Mouse (Mus musculus): ENCODE measurements at regions not wholly inside any gene's neighbourhood (a gene's known extent, or its start where the extent isn't known, plus 50 kb on each side); places are given as distances from the start of the nearest gene placed in this dataset.

- H3K9me3 ChIP-seq (replicated peaks): peaks cover 82% of the 10 kb centered on the region
- H3K27me3 ChIP-seq (ENCODE audit: insufficient read depth, low read length): no peaks in the 10 kb centered on the region
- no peak overlapping the region for H3K4me3 ChIP-seq (ENCODE audit: low read depth, low read length)
- no peaks in the 10 kb centered on the region for H3K36me3 ChIP-seq (replicated peaks)
- ATAC-seq (ENCODE audit: extremely low read depth, insufficient number of reproducible peaks, low FRiP score, poor library complexity, severe bottlenecking): no peak
- H3K4me1 ChIP-seq (ENCODE audit: insufficient read depth, low read depth, low read length): no peaks in the 10 kb centered on the region
- no peak for TF ChIP-seq GATA2 (IDR thresholded peaks at IDR 0.05; ENCODE audit: borderline replicate concordance, low read depth, low read length)
- TF ChIP-seq TAL1 (conservative IDR thresholded peaks at IDR 0.05; ENCODE audit: low read depth, low read length): no peak
- TF ChIP-seq POLR2AphosphoS5 (IDR thresholded peaks at IDR 0.05; ENCODE audit: insufficient replicate concordance, low read depth, low read length): no peak
- TF ChIP-seq GATA1 (IDR thresholded peaks at IDR 0.05; ENCODE audit: borderline replicate concordance, low read length): no peak
- no peak for TF ChIP-seq CTCF (IDR thresholded peaks at IDR 0.05; ENCODE audit: low read depth, low read length)
- no peak for DNase-seq (ENCODE audit: low spot score)
Observed at GRCm38 (mm10) chr5:129256136-129256535, 159.6 kb downstream of the Adgrd1 start.

GRCm38 (mm10) chr5:129257206-129257605, 160.7 kb downstream of the Adgrd1 start:
- no peak for ATAC-seq (ENCODE audit: extremely low read depth, insufficient number of reproducible peaks, low FRiP score, poor library complexity, severe bottlenecking)
- no peaks in the 10 kb centered on the region for H3K27me3 ChIP-seq (ENCODE audit: insufficient read depth, low read length)

GRCm38 (mm10) chr5:129260689-129261088, 164.1 kb downstream of the Adgrd1 start:
- ATAC-seq (ENCODE audit: extremely low read depth, insufficient number of reproducible peaks, low FRiP score, poor library complexity, severe bottlenecking) (no peak), DNase-seq (ENCODE audit: low spot score) (no peak)
- Histone ChIP-seq H3K27me3 (ENCODE audit: insufficient read depth, low read length) (no peaks in the 10 kb centered on the region), H3K4me3 (ENCODE audit: low read depth, low read length) (no peak overlapping the region), H3K9me3 (replicated peaks) (peaks cover 93% of the 10 kb centered on the region), H3K4me1 (ENCODE audit: insufficient read depth, low read depth, low read length) (no peaks in the 10 kb centered on the region), H3K36me3 (replicated peaks) (no peaks in the 10 kb centered on the region)
- TF ChIP-seq GATA2 (IDR thresholded peaks at IDR 0.05; ENCODE audit: borderline replicate concordance, low read depth, low read length) (no peak), TAL1 (conservative IDR thresholded peaks at IDR 0.05; ENCODE audit: low read depth, low read length) (no peak), GATA1 (IDR thresholded peaks at IDR 0.05; ENCODE audit: borderline replicate concordance, low read length) (no peak), POLR2AphosphoS5 (IDR thresholded peaks at IDR 0.05; ENCODE audit: insufficient replicate concordance, low read depth, low read length) (no peak), CTCF (IDR thresholded peaks at IDR 0.05; ENCODE audit: low read depth, low read length) (no peak)

More at GRCm38 (mm10) chr5:129257206-129257605, 160.7 kb downstream of the Adgrd1 start:
- Histone ChIP-seq H3K9me3 (replicated peaks) (peaks cover 83% of the 10 kb centered on the region), H3K4me1 (ENCODE audit: insufficient read depth, low read depth, low read length) (no peaks in the 10 kb centered on the region), H3K4me3 (ENCODE audit: low read depth, low read length) (no peak overlapping the region), H3K36me3 (replicated peaks) (no peaks in the 10 kb centered on the region)
- no peak for TF ChIP-seq CTCF (IDR thresholded peaks at IDR 0.05; ENCODE audit: low read depth, low read length)
- no peak for TF ChIP-seq POLR2AphosphoS5 (IDR thresholded peaks at IDR 0.05; ENCODE audit: insufficient replicate concordance, low read depth, low read length)
- no peak for TF ChIP-seq GATA1 (IDR thresholded peaks at IDR 0.05; ENCODE audit: borderline replicate concordance, low read length)
- TF ChIP-seq TAL1 (conservative IDR thresholded peaks at IDR 0.05; ENCODE audit: low read depth, low read length): no peak
- TF ChIP-seq GATA2 (IDR thresholded peaks at IDR 0.05; ENCODE audit: borderline replicate concordance, low read depth, low read length): no peak
- DNase-seq (ENCODE audit: low spot score): no peak

GRCm38 (mm10) chr5:129263118-129263517, 166.6 kb downstream of the Adgrd1 start:
- TF ChIP-seq GATA2 (IDR thresholded peaks at IDR 0.05; ENCODE audit: borderline replicate concordance, low read depth, low read length): no peak
- TF ChIP-seq GATA1 (IDR thresholded peaks at IDR 0.05; ENCODE audit: borderline replicate concordance, low read length): no peak
- TF ChIP-seq TAL1 (conservative IDR thresholded peaks at IDR 0.05; ENCODE audit: low read depth, low read length): no peak
- no peak for TF ChIP-seq CTCF (IDR thresholded peaks at IDR 0.05; ENCODE audit: low read depth, low read length)
- TF ChIP-seq POLR2AphosphoS5 (IDR thresholded peaks at IDR 0.05; ENCODE audit: insufficient replicate concordance, low read depth, low read length): no peak
- DNase-seq (ENCODE audit: low spot score) (no peak), ATAC-seq (ENCODE audit: extremely low read depth, insufficient number of reproducible peaks, low FRiP score, poor library complexity, severe bottlenecking) (no peak)
- Histone ChIP-seq H3K27me3 (ENCODE audit: insufficient read depth, low read length) (no peaks in the 10 kb centered on the region), H3K4me3 (ENCODE audit: low read depth, low read length) (no peak overlapping the region), H3K36me3 (replicated peaks) (no peaks in the 10 kb centered on the region), H3K4me1 (ENCODE audit: insufficient read depth, low read depth, low read length) (no peaks in the 10 kb centered on the region), H3K9me3 (replicated peaks) (peaks cover 89% of the 10 kb centered on the region)

- ATAC-seq (ENCODE audit: extremely low read depth, insufficient number of reproducible peaks, low FRiP score, poor library complexity, severe bottlenecking) (no peak), DNase-seq (ENCODE audit: low spot score) (no peak)
- Histone ChIP-seq H3K4me3 (ENCODE audit: low read depth, low read length) (no peak overlapping the region), H3K4me1 (ENCODE audit: insufficient read depth, low read depth, low read length) (no peaks in the 10 kb centered on the region), H3K36me3 (replicated peaks) (no peaks in the 10 kb centered on the region), H3K9me3 (replicated peaks) (peaks cover 90% of the 10 kb centered on the region), H3K27me3 (ENCODE audit: insufficient read depth, low read length) (no peaks in the 10 kb centered on the region)
- no peak for TF ChIP-seq CTCF (IDR thresholded peaks at IDR 0.05; ENCODE audit: low read depth, low read length)
- TF ChIP-seq GATA1 (IDR thresholded peaks at IDR 0.05; ENCODE audit: borderline replicate concordance, low read length): no peak
Observed at GRCm38 (mm10) chr5:129264363-129264762, 167.8 kb downstream of the Adgrd1 start.

GRCm38 (mm10) chr5:129268456-129268855, 171.9 kb downstream of the Adgrd1 start:
- Histone ChIP-seq H3K9me3 (replicated peaks) (peaks cover 90% of the 10 kb centered on the region), H3K4me3 (ENCODE audit: low read depth, low read length) (no peak overlapping the region)
- no peak for ATAC-seq (ENCODE audit: extremely low read depth, insufficient number of reproducible peaks, low FRiP score, poor library complexity, severe bottlenecking)

More at GRCm38 (mm10) chr5:129268456-129268855, 171.9 kb downstream of the Adgrd1 start:
- no peaks in the 10 kb centered on the region for H3K27me3 ChIP-seq (ENCODE audit: insufficient read depth, low read length)
- DNase-seq (ENCODE audit: low spot score): no peak
- H3K4me1 ChIP-seq (ENCODE audit: insufficient read depth, low read depth, low read length): no peaks in the 10 kb centered on the region
- TF ChIP-seq POLR2AphosphoS5 (IDR thresholded peaks at IDR 0.05; ENCODE audit: insufficient replicate concordance, low read depth, low read length): no peak
- TF ChIP-seq CTCF (IDR thresholded peaks at IDR 0.05; ENCODE audit: low read depth, low read length): no peak
- TF ChIP-seq GATA1 (IDR thresholded peaks at IDR 0.05; ENCODE audit: borderline replicate concordance, low read length): no peak
- TF ChIP-seq TAL1 (conservative IDR thresholded peaks at IDR 0.05; ENCODE audit: low read depth, low read length): no peak
- TF ChIP-seq GATA2 (IDR thresholded peaks at IDR 0.05; ENCODE audit: borderline replicate concordance, low read depth, low read length): no peak
- H3K36me3 ChIP-seq (replicated peaks): no peaks in the 10 kb centered on the region
